Mouse (Mus musculus): ENCODE results near the gene Thbd.

Gene Thbd

DNA sequence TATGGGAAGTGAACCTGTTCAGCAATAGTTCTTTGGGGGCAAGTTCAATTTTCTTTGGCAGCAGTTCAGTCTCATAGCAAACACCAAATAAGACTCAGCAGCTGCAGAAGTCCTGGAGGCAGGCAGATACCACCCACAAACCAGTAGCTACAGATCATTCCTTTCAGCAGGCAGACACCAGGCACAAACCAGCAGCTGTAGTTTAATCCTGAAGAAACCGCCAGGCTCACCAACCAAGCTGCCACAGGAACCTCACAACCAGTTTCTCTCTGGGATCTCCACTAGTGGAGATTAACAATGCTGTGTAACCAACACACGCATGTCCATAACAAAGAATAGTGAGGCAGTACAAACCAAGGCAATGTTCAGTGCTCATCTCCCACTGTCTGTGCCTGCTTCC lies 26.9 kb downstream of the Thbd start:
- DNase-seq, result no peak

GRCm38 (mm10) chr2:148379899-148380413 lies 28.0 kb downstream of the Thbd start:
- DNase-seq, result no peak

DNA sequence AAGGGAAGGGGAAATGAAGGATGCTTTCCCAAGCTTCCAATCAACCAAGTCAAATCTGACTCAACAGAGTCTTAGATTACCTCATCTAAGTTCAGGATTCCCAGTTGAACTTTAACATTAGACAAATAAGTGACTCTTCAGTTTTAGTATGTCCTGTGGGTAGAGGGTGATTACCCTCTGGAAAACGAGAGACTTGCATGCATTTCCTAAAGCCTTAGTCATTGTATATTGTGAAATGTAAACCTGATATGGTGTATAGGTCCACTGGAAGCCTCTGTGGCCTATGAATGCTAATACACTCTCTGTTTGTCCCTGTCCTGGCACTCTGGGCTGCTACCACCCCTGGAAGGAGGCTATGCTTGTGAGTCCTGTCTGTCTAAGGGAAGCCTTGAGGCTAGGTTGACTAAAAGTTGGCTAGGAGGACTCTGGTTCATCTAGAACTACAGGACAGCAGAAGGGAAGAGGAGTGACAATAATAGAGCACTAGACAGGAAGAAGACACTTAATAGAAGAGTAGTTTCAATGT lies 29.1 kb downstream of the Thbd start:
- no peak for DNase-seq

DNA sequence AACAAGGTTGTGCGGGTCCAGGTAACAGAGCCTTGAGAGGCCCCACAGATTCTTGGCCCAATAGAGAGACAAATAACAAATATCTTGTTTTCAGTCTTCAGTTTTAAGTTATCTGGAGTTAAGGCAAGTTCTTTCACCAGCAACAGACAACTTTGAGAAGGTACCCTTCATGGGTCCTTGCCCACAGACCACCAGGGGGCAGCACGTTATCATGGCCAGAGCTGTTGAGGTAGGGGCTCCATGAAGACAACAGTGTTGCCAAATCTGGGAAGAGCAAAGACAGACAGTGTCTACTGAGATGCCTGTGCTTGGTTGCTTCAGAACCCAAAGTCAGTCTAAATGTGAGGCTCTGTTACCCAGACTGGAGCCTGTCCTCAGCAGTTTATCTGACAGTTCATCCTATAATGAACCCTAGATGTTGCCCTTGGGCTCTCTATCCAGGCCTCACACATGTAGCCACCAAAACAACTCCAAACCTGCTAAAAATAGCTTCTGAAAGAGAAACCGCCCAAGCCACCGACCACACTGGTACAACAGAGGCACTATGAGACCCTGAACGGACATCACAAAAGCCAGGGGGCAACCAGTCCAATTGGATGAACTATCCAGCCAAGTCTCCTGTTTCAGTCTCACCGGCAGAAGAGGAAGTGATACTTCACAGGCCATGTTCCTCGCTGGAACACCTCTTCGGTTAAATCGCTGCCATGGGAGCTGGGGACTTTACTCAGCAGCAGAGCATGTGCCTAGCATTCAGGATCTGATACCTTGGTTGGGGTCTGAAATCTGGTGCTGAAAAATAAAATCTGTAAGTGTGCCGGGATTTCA lies 32.5 kb downstream of the Thbd start:
- DNase-seq, result peak; percentile 44 to 62

GRCm38 (mm10) chr2:148373602-148374071 lies 34.4 kb downstream of the Thbd start:
- DNase-seq, result no peak

GRCm38 (mm10) chr2:148371743-148372630 lies 36.0 kb downstream of the Thbd start:
- no peak for DNase-seq

- DNase-seq, result no peak
These were observed 42.8 kb downstream of the Thbd start for GRCm38 (mm10) chr2:148365227-148365626.

- DNase-seq, result no peak
These were observed 43.5 kb downstream of the Thbd start for GRCm38 (mm10) chr2:148364536-148364935.

GRCm38 (mm10) chr2:148357145-148357544 lies 50.8 kb downstream of the Thbd start:
- DNase-seq, result no peak
